Mouse (Mus musculus) brain, embryonic 14.5 days (tissue): ENCODE measurements around the gene Myo5c.

Source experiments
- CTCF ChIP-seq: fragments of 200-500 bp; IDR thresholded peaks from 2 replicates; pipeline ENCODE4 v1.5.1; 2012; ENCODE audit warnings: inconsistent platforms, mild to moderate bottlenecking, moderate library complexity, borderline replicate concordance; ENCODE audit not compliant: insufficient read depth, insufficient read length; ENCODE audit errors: extremely low read depth
- POLR2A ChIP-seq: fragments of 200-500 bp; IDR thresholded peaks from 2 replicates; pipeline ENCODE4 v1.6.1; 2012; ENCODE audit warnings: mild to moderate bottlenecking, inconsistent platforms, borderline replicate concordance; ENCODE audit not compliant: poor library complexity, insufficient read depth, insufficient read length, severe bottlenecking; ENCODE audit errors: extremely low read depth

GRCm38 (mm10) chr9:75232860-75233259 lies 1.0 kb downstream of the Myo5c start:
- TF ChIP-seq CTCF (no peak), POLR2A (no peak)
